Mouse (Mus musculus) limb, embryonic 14.5 days (tissue): ENCODE results near the gene Abcc4. TPM values are rescaled to one million over a fixed set of nuclear protein-coding genes. Genes with fewer than 3 reads are reported as not detected.

Source experiments
- ATAC-seq: fragments of 200-750 bp; cut with Nextera tagmentation; 2 replicates; pipeline ENCODE4 v1.8.0; 2017; ENCODE audit warnings: low read depth, moderate number of reproducible peaks, moderate TSS enrichment; ENCODE audit not compliant: low FRiP score
- DNase-seq: peaks from one replicate; pipeline ENCODE4 v3.0.0-alpha.2; 2015; ENCODE audit warnings: low spot score
- H3K27ac ChIP-seq: fragments of 300-500 bp; sonication (generic); replicated peaks from 2 replicates; pipeline ENCODE4 v1.5.1; 2014; ENCODE audit warnings: low read depth, mild to moderate bottlenecking, low read length, moderate library complexity, mixed read lengths
- H3K27me3 ChIP-seq: fragments of 300-500 bp; sonication (generic); 2 replicates; pipeline ENCODE4 v1.6.1; 2014; ENCODE audit warnings: low read length, mixed read lengths; ENCODE audit not compliant: control insufficient read depth, insufficient read depth
- H3K36me3 ChIP-seq: fragments of 300-500 bp; sonication (generic); 2 replicates; pipeline ENCODE4 v1.6.1; 2014; ENCODE audit warnings: mild to moderate bottlenecking, low read length, moderate library complexity, mixed read lengths; ENCODE audit not compliant: control insufficient read depth, insufficient read depth
- H3K4me1 ChIP-seq: fragments of 300-500 bp; sonication (generic); 2 replicates; pipeline ENCODE4 v1.6.1; 2014; ENCODE audit warnings: antibody characterized with exemption, low read length, mixed read lengths; ENCODE audit not compliant: control insufficient read depth, insufficient read depth
- H3K4me2 ChIP-seq: fragments of 300-500 bp; sonication (generic); replicated peaks from 2 replicates; pipeline ENCODE4 v1.6.1; 2014; ENCODE audit warnings: low read depth, mild to moderate bottlenecking, low read length, moderate library complexity; ENCODE audit not compliant: severe bottlenecking
- H3K4me3 ChIP-seq: fragments of 300-500 bp; sonication (generic); replicated peaks from 2 replicates; pipeline ENCODE4 v1.5.1; 2014; ENCODE audit warnings: low read length
- H3K9ac ChIP-seq: fragments of 300-500 bp; sonication (generic); 2 replicates; pipeline ENCODE4 v1.6.1; 2014; ENCODE audit warnings: mild to moderate bottlenecking, low read depth, low read length, moderate library complexity; ENCODE audit not compliant: severe bottlenecking
- H3K9me3 ChIP-seq: fragments of 300-500 bp; sonication (generic); 2 replicates; pipeline ENCODE4 v1.6.1; 2016; ENCODE audit warnings: low read length; ENCODE audit not compliant: control insufficient read depth
- POLR2A ChIP-seq: fragments of 200-500 bp; IDR thresholded peaks from 2 replicates; pipeline ENCODE4 v1.8.0; 2012; ENCODE audit warnings: inconsistent platforms, mild to moderate bottlenecking, moderate library complexity, borderline replicate concordance; ENCODE audit not compliant: insufficient read depth, insufficient read length; ENCODE audit errors: extremely low read depth
- WGBS: fragments of 180-500 bp; shearing (Covaris S2); extraction: QIAGEN DNeasy Blood & Tissue Kit; methylation state at CpG from one replicate; pipeline ENCODE4 v1.1.7; 2014; 5-methylcytosine and 5-hydroxymethylcytosine counted together
- polyA plus RNA-seq, 2 experiments: library from polyadenylated mRNA; depleted of rRNA in 1 of 2; stranded (reverse) in 1 of 2; unstranded in 1 of 2; fragments of >200 nt; fragmentation: Nextera tagmentation in 1 of 2; extraction: Ambion mirVana in 1 of 2; gene quantifications; 2 replicates each; pipeline versions ENCODE4 v1.2.1 to v1.2.3; 2012 to 2014

The Abcc4 gene
- polyA plus RNA-seq, 2 experiments, result 1.3 to 2.1 TPM

DNA sequence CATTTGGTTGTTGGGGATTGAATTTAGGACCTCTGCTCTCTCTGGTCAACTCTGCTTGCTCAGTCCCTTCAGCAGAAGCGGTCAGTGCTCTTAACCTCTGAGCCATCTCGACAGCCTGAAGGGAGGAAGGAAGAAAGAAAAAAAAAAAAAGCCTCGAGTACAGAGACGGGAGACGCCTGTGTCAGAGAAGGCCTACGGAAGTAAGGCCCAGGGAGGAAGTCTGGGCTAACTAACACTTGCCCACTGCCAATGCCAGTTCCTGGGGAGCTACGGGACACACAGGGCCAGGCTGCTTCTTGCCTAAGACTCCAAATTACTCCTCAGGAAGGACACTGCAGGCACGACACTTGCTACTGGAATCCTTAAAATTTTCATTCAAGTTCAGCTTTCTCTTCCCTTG is 15.1 kb downstream of the Abcc4 start:
- H3K4me2 ChIP-seq, result no peak overlapping the region
- no peak overlapping the region for H3K27ac ChIP-seq
- H3K27me3 ChIP-seq, result no peaks in the 10 kb centered on the region
- H3K9ac ChIP-seq, result no peak overlapping the region
- DNase-seq (no peak), ATAC-seq (no peak)
- no peaks in the 10 kb centered on the region for H3K9me3 ChIP-seq
- H3K4me1 ChIP-seq, result peaks cover 21% of the 10 kb centered on the region
- no peaks in the 10 kb centered on the region for H3K36me3 ChIP-seq
- H3K4me3 ChIP-seq, result no peak overlapping the region
- no peak for TF ChIP-seq POLR2A
- WGBS, result 61% methylated on average over 8 of the region's 8 CpGs

DNA sequence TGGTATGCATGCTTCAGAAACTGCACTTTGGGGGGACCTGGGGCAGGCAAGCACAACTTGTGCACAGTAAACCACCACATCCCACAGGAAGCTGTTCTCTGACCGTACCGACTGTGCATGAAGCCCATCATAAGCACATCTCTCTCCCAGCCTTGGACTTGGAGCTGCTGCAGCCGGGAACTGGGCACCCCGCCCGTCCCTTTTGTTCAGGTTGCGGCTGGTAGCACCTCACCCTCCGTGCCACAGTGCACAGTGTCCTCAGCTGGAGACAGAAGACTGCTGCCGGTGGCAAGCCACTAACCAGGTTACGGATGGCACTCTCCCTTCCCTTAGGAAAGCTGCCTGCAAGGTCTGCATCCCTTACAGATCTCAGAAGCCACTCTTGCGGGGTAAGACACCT is 15.7 kb downstream of the Abcc4 start:
- no peaks in the 10 kb centered on the region for H3K27me3 ChIP-seq
- WGBS, result 74% methylated on average over 10 of the region's 10 CpGs

GRCm38 (mm10) chr14:118688643-118689042 is 17.4 kb downstream of the Abcc4 start:
- Histone ChIP-seq H3K4me1 (peaks cover 21% of the 10 kb centered on the region), H3K4me3 (no peak overlapping the region), H3K27me3 (no peaks in the 10 kb centered on the region), H3K9ac (no peak overlapping the region), H3K9me3 (no peaks in the 10 kb centered on the region), H3K4me2 (no peak overlapping the region), H3K27ac (no peak overlapping the region), H3K36me3 (no peaks in the 10 kb centered on the region)
- DNase-seq (peak; percentile 34), ATAC-seq (no peak)
- WGBS, result 40% methylated on average over 5 of the region's 5 CpGs
- no peak for TF ChIP-seq POLR2A

More for the DNA sequence above, 15.7 kb downstream of the Abcc4 start:
- ATAC-seq, result no peak
- Histone ChIP-seq H3K27ac (no peak overlapping the region), H3K9me3 (no peaks in the 10 kb centered on the region), H3K4me1 (peaks cover 21% of the 10 kb centered on the region), H3K4me3 (no peak overlapping the region), H3K4me2 (no peak overlapping the region), H3K9ac (no peak overlapping the region), H3K36me3 (no peaks in the 10 kb centered on the region)
- TF ChIP-seq POLR2A, result no peak
- no peak for DNase-seq

DNA sequence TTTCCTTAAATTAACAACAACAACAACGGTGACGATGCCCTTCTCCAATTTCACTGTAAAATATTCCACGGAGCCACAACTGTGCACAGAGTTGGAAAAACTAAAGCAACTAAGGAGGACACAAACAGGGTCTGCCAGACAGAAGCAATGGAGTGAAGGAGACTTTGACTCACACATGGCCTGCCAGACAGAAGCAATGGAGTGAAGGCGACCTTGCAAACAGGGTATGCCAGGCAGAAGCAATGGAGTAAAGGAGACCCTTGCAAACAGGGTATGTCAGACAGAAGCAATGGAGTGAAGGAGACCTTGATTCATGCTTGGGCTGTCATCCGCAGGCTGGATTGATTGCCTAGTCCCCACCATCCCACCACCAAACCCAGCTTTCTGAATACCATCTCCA is 19.2 kb downstream of the Abcc4 start:
- 44% methylated on average over 5 of the region's 5 CpGs for WGBS
- H3K9ac ChIP-seq, result no peak overlapping the region
- H3K4me3 ChIP-seq, result 0 out of 2 replicates have a peak overlapping the region, but pooled peaks have one; percentile 7
- H3K27me3 ChIP-seq, result no peaks in the 10 kb centered on the region
- H3K9me3 ChIP-seq, result no peaks in the 10 kb centered on the region
- H3K27ac ChIP-seq, result no peak overlapping the region
- DNase-seq (peak; percentile 28), ATAC-seq (peak; percentile 53; the same call in 1 of the 2 replicates)
- peaks cover 21% of the 10 kb centered on the region for H3K4me1 ChIP-seq
- H3K4me2 ChIP-seq, result peak overlapping the region; percentile 32; the same call in 1 of the 2 replicates
- no peak for TF ChIP-seq POLR2A
- H3K36me3 ChIP-seq, result no peaks in the 10 kb centered on the region

GRCm38 (mm10) chr14:118685572-118685971 is 20.4 kb downstream of the Abcc4 start:
- Histone ChIP-seq H3K9ac (no peak overlapping the region), H3K4me2 (no peak overlapping the region), H3K4me1 (peaks cover 17% of the 10 kb centered on the region), H3K27ac (no peak overlapping the region), H3K27me3 (no peaks in the 10 kb centered on the region), H3K4me3 (no peak overlapping the region), H3K9me3 (no peaks in the 10 kb centered on the region), H3K36me3 (no peaks in the 10 kb centered on the region)
- TF ChIP-seq POLR2A, result no peak
- DNase-seq, result no peak
- WGBS, result 88% methylated on average over 6 of the region's 6 CpGs
- ATAC-seq, result no peak
